Mouse (Mus musculus): ENCODE data around the gene Tango2. TPM values are rescaled to one million over a fixed set of nuclear protein-coding genes. Genes with fewer than 3 reads are reported as not detected.
A peak's percentile ranks its signal among the peaks of the same experiment; 100 is the strongest.
"Not testable (repeated sequence)": the region's sequence is repeated elsewhere in the genome, so short reads cannot be mapped to it uniquely, and the experiment has no call there.

Tango2 gene
- polyA plus RNA-seq, 1 experiment, result 31.1 TPM

- peaks cover 7% of the 10 kb centered on the region for H3K36me3 ChIP-seq (ENCODE audit: control insufficient read depth, insufficient read depth, low read length)
- 91% methylated on average over 3 of the region's 3 CpGs for WGBS
- no peak overlapping the region for H3K27ac ChIP-seq (ENCODE audit: insufficient read depth, low read length)
- no peak for TF ChIP-seq POLR2A (IDR thresholded peaks at IDR 0.05; ENCODE audit: low read depth, low read length)
- TF ChIP-seq CTCF (IDR thresholded peaks at IDR 0.05; ENCODE audit: extremely low read depth, insufficient read depth, insufficient read length, insufficient replicate concordance), result no peak
- no peak for DNase-seq (ENCODE audit: low read depth in 1 of 2, low spot score in 2 of 2)
- H3K4me3 ChIP-seq (ENCODE audit: extremely low read depth, insufficient read depth, insufficient read length), result no peak overlapping the region
- H3K4me1 ChIP-seq (ENCODE audit: control insufficient read depth, insufficient read depth, insufficient read length), result no peaks in the 10 kb centered on the region
- no peaks in the 10 kb centered on the region for H3K27me3 ChIP-seq (ENCODE audit: control insufficient read depth, insufficient read depth, low read length)
Measured at GRCm38 (mm10) chr16:18318992-18319391, 28.9 kb downstream of the Tango2 start.

- Histone ChIP-seq H3K27me3 (ENCODE audit: control insufficient read depth, insufficient read depth, low read length) (no peaks in the 10 kb centered on the region), H3K4me3 (ENCODE audit: extremely low read depth, insufficient read depth, insufficient read length) (no peak overlapping the region), H3K36me3 (ENCODE audit: control insufficient read depth, insufficient read depth, low read length) (peaks cover 3% of the 10 kb centered on the region), H3K4me1 (ENCODE audit: control insufficient read depth, insufficient read depth, insufficient read length) (no peaks in the 10 kb centered on the region), H3K27ac (ENCODE audit: insufficient read depth, low read length) (no peak overlapping the region)
- TF ChIP-seq CTCF (IDR thresholded peaks at IDR 0.05; ENCODE audit: extremely low read depth, insufficient read depth, insufficient read length, insufficient replicate concordance) (no peak), POLR2A (IDR thresholded peaks at IDR 0.05; ENCODE audit: low read depth, low read length) (no peak)
- 94% methylated on average over 1 of the region's 1 CpGs for WGBS
- no peak for DNase-seq (ENCODE audit: low read depth in 1 of 2, low spot score in 2 of 2)
Measured at GRCm38 (mm10) chr16:18308159-18308558, 39.7 kb downstream of the Tango2 start.

GRCm38 (mm10) chr16:18289614-18290013, 58.3 kb downstream of the Tango2 start:
- not testable (repeated sequence) for H3K27me3 ChIP-seq (ENCODE audit: control insufficient read depth, insufficient read depth, low read length); H3K36me3 ChIP-seq (ENCODE audit: control insufficient read depth, insufficient read depth, low read length); DNase-seq (ENCODE audit: low read depth in 1 of 2, low spot score in 2 of 2); H3K4me1 ChIP-seq (ENCODE audit: control insufficient read depth, insufficient read depth, insufficient read length)
- Histone ChIP-seq H3K4me3 (ENCODE audit: extremely low read depth, insufficient read depth, insufficient read length) (peak overlapping the region; percentile 58), H3K27ac (ENCODE audit: insufficient read depth, low read length) (peak overlapping the region; percentile 65)
- 2% methylated on average over 10 of the region's 10 CpGs for WGBS

GRCm38 (mm10) chr16:18289067-18289588, 58.8 kb downstream of the Tango2 start, which contains the start of gene Dgcr8:
Gene Dgcr8, minus strand, starts transcription at chr16:18289246.
- TF ChIP-seq POLR2A (IDR thresholded peaks at IDR 0.05; ENCODE audit: low read depth, low read length) (peak; percentile 9; the same call in 1 of the 2 replicates), CTCF (IDR thresholded peaks at IDR 0.05; ENCODE audit: extremely low read depth, insufficient read depth, insufficient read length, insufficient replicate concordance) (no peak)

GRCm38 (mm10) chr16:18288581-18289061, 59.3 kb downstream of the Tango2 start:
- DNase-seq (ENCODE audit: low read depth in 1 of 2, low spot score in 2 of 2), result no peak
- Histone ChIP-seq H3K27me3 (ENCODE audit: control insufficient read depth, insufficient read depth, low read length) (no peaks in the 10 kb centered on the region), H3K27ac (ENCODE audit: insufficient read depth, low read length) (peak overlapping the region; percentile 93), H3K36me3 (ENCODE audit: control insufficient read depth, insufficient read depth, low read length) (peaks cover 8% of the 10 kb centered on the region), H3K4me1 (ENCODE audit: control insufficient read depth, insufficient read depth, insufficient read length) (peaks cover 7% of the 10 kb centered on the region), H3K4me3 (ENCODE audit: extremely low read depth, insufficient read depth, insufficient read length) (peak overlapping the region; percentile 77)
- TF ChIP-seq POLR2A (IDR thresholded peaks at IDR 0.05; ENCODE audit: low read depth, low read length), result no peak
- under 1% methylated on average over 30 of the region's 31 CpGs for WGBS

More at GRCm38 (mm10) chr16:18289067-18289588, 58.8 kb downstream of the Tango2 start, which contains the start of gene Dgcr8:
- Histone ChIP-seq H3K27me3 (ENCODE audit: control insufficient read depth, insufficient read depth, low read length) (no peaks in the 10 kb centered on the region), H3K4me1 (ENCODE audit: control insufficient read depth, insufficient read depth, insufficient read length) (peaks cover 7% of the 10 kb centered on the region), H3K36me3 (ENCODE audit: control insufficient read depth, insufficient read depth, low read length) (peaks cover 3% of the 10 kb centered on the region), H3K27ac (ENCODE audit: insufficient read depth, low read length) (peak within 1 kb of the TSS; percentile 93), H3K4me3 (ENCODE audit: extremely low read depth, insufficient read depth, insufficient read length) (peak within 1 kb of the TSS; percentile 77)
- peak; percentile 89 to 98 for DNase-seq (ENCODE audit: low read depth in 1 of 2, low spot score in 2 of 2)
- WGBS, result under 1% methylated on average over 69 of the region's 71 CpGs

- H3K27ac ChIP-seq (ENCODE audit: insufficient read depth, low read length), result no peak overlapping the region
- no peak for DNase-seq (ENCODE audit: low read depth in 1 of 2, low spot score in 2 of 2)
- TF ChIP-seq POLR2A (IDR thresholded peaks at IDR 0.05; ENCODE audit: low read depth, low read length) (no peak), CTCF (IDR thresholded peaks at IDR 0.05; ENCODE audit: extremely low read depth, insufficient read depth, insufficient read length, insufficient replicate concordance) (no peak)
- peak overlapping the region; percentile 77 for H3K4me3 ChIP-seq (ENCODE audit: extremely low read depth, insufficient read depth, insufficient read length)
- peaks cover 13% of the 10 kb centered on the region for H3K36me3 ChIP-seq (ENCODE audit: control insufficient read depth, insufficient read depth, low read length)
- peaks cover 7% of the 10 kb centered on the region for H3K4me1 ChIP-seq (ENCODE audit: control insufficient read depth, insufficient read depth, insufficient read length)
- H3K27me3 ChIP-seq (ENCODE audit: control insufficient read depth, insufficient read depth, low read length), result no peaks in the 10 kb centered on the region
- 6% methylated on average over 4 of the region's 4 CpGs for WGBS
Measured at GRCm38 (mm10) chr16:18288166-18288565, 59.7 kb downstream of the Tango2 start.

- DNase-seq (ENCODE audit: low read depth in 1 of 2, low spot score in 2 of 2), result no peak
- TF ChIP-seq POLR2A (IDR thresholded peaks at IDR 0.05; ENCODE audit: low read depth, low read length) (no peak), CTCF (IDR thresholded peaks at IDR 0.05; ENCODE audit: extremely low read depth, insufficient read depth, insufficient read length, insufficient replicate concordance) (no peak)
- H3K4me1 ChIP-seq (ENCODE audit: control insufficient read depth, insufficient read depth, insufficient read length), result no peaks in the 10 kb centered on the region
- H3K27ac ChIP-seq (ENCODE audit: insufficient read depth, low read length), result no peak overlapping the region
- peaks cover 49% of the 10 kb centered on the region for H3K36me3 ChIP-seq (ENCODE audit: control insufficient read depth, insufficient read depth, low read length)
- no peaks in the 10 kb centered on the region for H3K27me3 ChIP-seq (ENCODE audit: control insufficient read depth, insufficient read depth, low read length)
- 97% methylated on average over 2 of the region's 2 CpGs for WGBS
- H3K4me3 ChIP-seq (ENCODE audit: extremely low read depth, insufficient read depth, insufficient read length), result no peak overlapping the region
Measured at GRCm38 (mm10) chr16:18275166-18275565, 72.7 kb downstream of the Tango2 start.
